Mouse (Mus musculus) gastrocnemius, postnatal 36 days (tissue): ENCODE data around the gene Ptprs. TPM values are rescaled to one million over a fixed set of nuclear protein-coding genes. Genes with fewer than 3 reads are reported as not detected.

Experiments
- DNase-seq, 2 experiments: peaks; one replicate each; pipeline ENCODE4 v3.0.0; 2022
- intact Hi-C: fragments of 180-260 bp; cut with DNase I; formaldehyde crosslinking; loops from one replicate; pipeline ENCODE4 v1.15.1; 2025
- total RNA-seq, 2 experiments: library from RNA; stranded (reverse); gene quantifications; 2 replicates each; pipeline ENCODE4 v1.2.3; 2021

Gene Ptprs
- total RNA-seq, 2 experiments from 2014 or later, result 35.0 to 45.6 TPM

DNA sequence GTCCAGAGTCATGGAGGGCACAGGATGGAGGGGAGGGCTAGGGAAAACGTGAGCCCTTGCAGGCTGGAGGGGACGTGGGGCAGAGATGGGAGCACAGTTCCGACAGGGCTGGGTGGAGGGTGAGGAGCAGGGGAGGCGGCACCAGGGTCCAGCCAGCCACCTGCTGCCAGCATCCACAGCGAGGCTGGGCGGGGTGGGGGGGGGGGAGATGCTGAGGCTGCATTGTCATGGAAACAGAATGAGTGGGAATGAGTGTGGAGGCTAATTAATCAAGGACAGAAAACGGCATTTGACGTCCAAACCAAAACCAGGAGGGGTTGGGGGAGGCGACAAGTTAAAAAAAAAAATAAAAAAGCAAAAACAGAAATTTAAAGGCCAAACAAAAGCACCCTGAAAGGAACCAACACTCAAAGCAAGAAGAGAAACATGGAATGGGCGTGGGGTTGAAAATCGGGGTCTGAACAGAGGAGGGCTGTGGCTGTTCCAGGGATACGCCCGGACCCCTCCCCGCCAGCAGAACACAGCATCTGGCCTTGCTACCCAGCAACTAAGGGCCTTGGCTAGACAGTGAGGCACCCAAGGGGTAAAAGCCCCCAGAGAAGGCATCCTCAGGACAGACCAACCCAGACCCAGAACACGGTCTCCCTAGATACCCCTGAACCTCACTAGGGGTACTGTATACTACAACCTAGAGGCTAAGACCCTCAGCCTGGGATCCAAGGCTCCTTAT lies 36.4 kb downstream of the Ptprs start:
- intact Hi-C loops, result no loop called here

GRCm38 (mm10) chr17:56431582-56431981 lies 44.7 kb downstream of the Ptprs start:
- intact Hi-C loops, result loop anchor here (5.0 kb wide), 1 partner anchor 101 kb away; no protein-coding TSS in a partner anchor
- no peak for DNase-seq

More for the DNA sequence above, 36.4 kb downstream of the Ptprs start:
- no peak for DNase-seq

GRCm38 (mm10) chr17:56427857-56428256 lies 48.4 kb downstream of the Ptprs start:
- intact Hi-C loops, result loop anchor here (2.0 to 5.0 kb wide), 2 partner anchors 43 to 124 kb away; partner anchors contain the start of gene Gm20219
- no peak for DNase-seq

DNA sequence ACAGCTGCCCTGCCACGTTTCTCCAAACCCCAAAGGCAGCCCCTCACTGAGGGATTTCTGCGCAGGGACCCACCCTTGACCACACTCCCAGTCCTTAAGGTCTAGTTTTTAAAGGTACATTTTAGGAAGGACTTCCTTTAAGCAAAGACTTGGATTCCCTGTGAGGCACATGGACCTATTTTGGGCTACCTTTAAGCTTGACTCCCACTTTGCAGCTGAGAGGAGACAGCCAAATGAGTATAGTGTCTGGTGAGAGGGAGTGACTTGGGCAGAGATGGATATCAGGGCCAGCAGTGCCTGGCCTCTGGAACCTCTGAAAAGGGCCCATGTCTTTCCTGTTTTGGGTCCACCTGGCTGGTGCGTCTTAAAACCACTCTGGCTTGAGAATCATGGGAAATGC lies 50.3 kb downstream of the Ptprs start:
- intact Hi-C loops, result loop anchor here (1.0 to 5.0 kb wide), 3 partner anchors 19 to 126 kb away; partner anchors contain the start of gene Gm20219
- DNase-seq, result no peak

GRCm38 (mm10) chr17:56425584-56425914 lies 50.7 kb downstream of the Ptprs start:
- intact Hi-C loops, result loop anchor here (1.0 to 5.0 kb wide), 2 partner anchors 54 to 127 kb away; partner anchors contain the start of gene Gm20219

DNA sequence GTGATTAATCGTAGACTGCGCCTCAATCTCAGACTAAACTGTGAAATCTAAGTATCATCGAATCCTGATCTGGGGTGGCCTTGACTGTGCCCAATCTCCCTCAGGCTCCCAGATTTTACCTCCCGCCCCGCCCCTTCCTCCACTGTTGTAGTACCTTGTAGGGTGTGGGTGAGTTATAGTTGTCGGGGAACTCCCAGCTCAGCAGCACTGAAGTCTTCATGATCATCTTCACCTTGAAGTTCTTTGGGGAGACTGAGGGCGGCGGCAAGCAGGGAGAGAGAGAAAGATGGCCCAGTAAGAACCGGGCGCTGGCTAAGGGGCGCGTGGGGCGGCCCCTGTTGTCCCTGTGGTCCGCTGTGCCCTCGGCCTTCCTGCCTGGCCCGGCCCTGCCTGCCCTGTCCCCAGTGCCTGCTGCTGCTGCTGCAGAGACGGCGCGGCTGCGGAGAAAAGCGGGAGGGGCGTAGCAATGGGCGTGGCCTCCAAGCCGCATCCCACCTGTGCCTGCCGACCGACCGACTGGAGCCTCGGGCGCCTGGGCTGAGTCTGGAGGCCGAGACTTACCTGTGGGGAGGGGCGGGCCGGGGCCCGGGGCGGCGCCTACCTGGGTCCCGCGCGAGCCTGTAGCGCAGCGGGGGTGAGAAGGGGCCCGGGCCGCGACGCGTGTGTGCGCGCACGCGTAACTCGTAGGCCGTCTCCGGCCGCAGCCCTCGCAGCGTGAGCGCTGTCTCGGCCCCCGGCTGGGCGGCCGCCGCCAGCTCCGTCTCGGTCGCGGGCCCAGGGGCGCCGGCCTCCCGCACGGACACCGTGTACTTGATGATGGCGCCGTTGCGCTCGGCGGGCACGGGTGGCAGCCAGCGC lies 51.3 kb downstream of the Ptprs start:
- intact Hi-C loops, result loop anchor here (1.0 to 5.0 kb wide), 3 partner anchors 54 to 127 kb away; partner anchors contain the start of gene Gm20219
- peak in 1 of 2 experiments; percentile 41 for DNase-seq

More at GRCm38 (mm10) chr17:56425584-56425914, 50.7 kb downstream of the Ptprs start:
- DNase-seq, result peak; percentile 65 to 74

GRCm38 (mm10) chr17:56420022-56420421 lies 56.3 kb downstream of the Ptprs start:
- DNase-seq, result no peak
- intact Hi-C loops, result loop anchor here (5.0 kb wide), 1 partner anchor 58 kb away; no protein-coding TSS in a partner anchor

DNA sequence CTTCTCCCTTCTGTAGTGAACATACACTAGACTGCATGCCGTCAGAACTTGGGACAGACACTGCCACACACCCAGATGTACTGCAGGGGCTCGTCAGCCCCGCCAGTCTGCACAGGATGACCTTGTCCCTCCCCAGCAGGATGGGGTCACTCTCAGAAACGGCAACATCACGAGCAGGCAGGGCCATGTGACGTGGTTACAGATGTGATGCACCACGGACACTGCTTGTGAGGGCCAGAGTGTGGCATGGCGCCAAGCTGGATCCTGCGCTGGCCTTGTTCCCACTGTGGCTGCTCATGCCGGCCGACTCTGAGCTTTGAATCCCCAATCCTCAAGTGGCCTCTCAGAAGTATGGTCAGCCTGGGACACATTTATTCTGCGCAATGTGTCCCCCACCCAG lies 58.0 kb downstream of the Ptprs start:
- DNase-seq, result no peak
- intact Hi-C loops, result no loop called here

DNA sequence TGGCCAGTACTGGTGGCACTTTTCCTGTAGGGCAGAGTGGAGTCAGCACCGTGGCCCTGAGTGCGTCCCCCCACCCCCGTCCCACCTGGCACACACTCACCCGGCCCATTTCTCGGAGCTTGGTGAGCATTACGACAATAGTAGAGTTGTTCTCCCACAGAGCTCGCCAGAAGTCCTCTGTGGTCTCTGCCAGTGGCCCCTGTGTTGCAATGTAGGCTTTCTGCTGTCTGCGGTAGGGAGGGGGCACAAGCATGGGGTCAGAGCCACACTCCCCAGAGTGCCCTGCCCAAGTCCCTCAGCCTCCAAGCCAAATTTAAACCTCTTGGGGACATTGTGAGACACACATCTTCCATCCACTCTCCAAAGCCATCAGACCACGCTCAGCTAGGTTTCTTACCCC lies 61.5 kb downstream of the Ptprs start:
- DNase-seq, result no peak
- intact Hi-C loops, result no loop called here

- intact Hi-C loops, result no loop called here
- no peak for DNase-seq
Observed at GRCm38 (mm10) chr17:56413113-56413512, 63.2 kb downstream of the Ptprs start.

- no peak for DNase-seq
- intact Hi-C loops, result no loop called here
Observed at GRCm38 (mm10) chr17:56411437-56411836, 64.8 kb downstream of the Ptprs start.

GRCm38 (mm10) chr17:56409759-56410158 lies 66.5 kb downstream of the Ptprs start:
- intact Hi-C loops, result loop anchor here (5.0 kb wide), 1 partner anchor 52 kb away; no protein-coding TSS in a partner anchor

GRCm38 (mm10) chr17:56408965-56409625 lies 67.2 kb downstream of the Ptprs start:
- no peak for DNase-seq
- intact Hi-C loops, result loop anchor here (5.0 kb wide), 1 partner anchor 52 kb away; no protein-coding TSS in a partner anchor

More at GRCm38 (mm10) chr17:56409759-56410158, 66.5 kb downstream of the Ptprs start:
- DNase-seq, result no peak

- no peak for DNase-seq
- intact Hi-C loops, result loop anchor here (5.0 kb wide), 1 partner anchor 50 kb away; no protein-coding TSS in a partner anchor
Observed at GRCm38 (mm10) chr17:56407379-56407778, 68.9 kb downstream of the Ptprs start.

- DNase-seq, result no peak
- intact Hi-C loops, result loop anchor here (5.0 kb wide), 1 partner anchor 50 kb away; no protein-coding TSS in a partner anchor
Observed at GRCm38 (mm10) chr17:56406878-56407277, 69.4 kb downstream of the Ptprs start.

DNA sequence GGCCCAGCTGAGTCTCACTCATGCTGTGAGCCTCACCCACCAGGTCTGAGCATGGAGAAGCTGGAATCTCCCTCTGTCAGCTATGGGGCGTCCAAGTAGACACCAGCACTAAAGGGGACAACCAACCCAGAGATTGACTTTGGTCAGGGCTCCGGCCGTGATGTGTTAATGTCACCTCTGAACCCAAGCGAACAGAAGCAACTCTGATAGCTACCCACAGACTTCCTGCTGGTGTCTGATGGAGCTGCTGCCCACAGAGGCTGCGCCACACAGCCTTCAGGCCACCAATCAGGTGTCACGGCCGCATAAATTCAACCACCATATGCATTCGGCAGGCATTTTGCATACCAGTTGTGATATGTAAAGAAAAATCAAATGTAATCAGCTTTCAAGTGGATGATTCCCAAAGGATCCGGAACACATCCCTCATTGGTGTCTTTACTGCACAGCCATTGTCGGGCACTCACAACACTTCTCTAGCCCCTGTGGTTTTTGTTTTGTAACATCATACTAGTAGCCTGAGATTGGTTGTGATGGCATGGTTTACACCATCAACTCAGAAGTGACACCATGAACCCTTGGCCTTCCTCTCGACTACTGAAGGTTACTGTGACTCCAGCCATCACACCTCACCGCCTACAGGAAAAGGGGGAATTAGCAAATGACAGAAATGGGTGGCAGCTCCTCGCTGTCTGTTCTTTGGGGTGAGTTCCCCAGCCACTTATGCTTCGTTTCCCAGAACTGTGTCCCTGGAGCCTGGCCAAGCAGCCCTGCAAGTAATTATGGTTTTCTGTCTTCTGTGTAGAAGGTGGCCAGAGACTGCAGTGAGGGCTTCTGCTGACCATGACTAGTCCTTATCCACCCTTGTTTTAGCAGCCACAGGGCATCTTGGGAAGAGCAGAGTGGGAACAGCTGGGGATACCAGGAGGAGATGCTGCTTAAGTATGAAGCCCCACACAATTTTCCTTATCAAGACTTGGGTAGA lies 70.1 kb downstream of the Ptprs start:
- no peak for DNase-seq
- intact Hi-C loops, result loop anchor here (5.0 kb wide), 1 partner anchor 49 kb away; no protein-coding TSS in a partner anchor

- intact Hi-C loops, result loop anchor here (5.0 kb wide), 1 partner anchor 48 kb away; no protein-coding TSS in a partner anchor
- no peak for DNase-seq
Observed at GRCm38 (mm10) chr17:56405341-56405740, 70.9 kb downstream of the Ptprs start.

DNA sequence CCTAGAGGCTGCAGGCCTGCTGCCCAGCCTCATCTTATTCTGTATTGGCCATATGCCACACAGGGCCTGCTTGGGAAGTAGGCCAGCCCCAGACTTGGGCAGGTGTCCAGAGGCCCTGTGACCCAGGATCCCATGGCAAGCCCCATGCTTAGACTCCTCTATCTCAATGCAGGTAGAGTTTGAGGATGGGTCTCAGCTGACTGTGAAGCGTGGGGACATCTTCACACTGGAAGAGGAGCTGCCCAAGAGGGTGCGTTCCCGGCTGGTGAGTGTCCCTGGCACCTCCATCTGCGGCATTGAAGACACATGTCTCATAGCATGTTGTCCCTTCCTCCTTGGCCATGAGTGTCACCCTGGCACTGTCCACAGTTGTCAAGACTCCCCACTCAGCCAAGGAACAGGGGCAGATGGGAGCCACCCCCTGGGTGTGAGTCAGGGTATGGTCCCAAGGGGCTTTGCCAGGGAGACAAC lies 75.2 kb downstream of the Ptprs start:
- DNase-seq, result peak in 1 of 2 experiments; percentile 54
- intact Hi-C loops, result no loop called here

GRCm38 (mm10) chr17:56400221-56400620 lies 76.1 kb downstream of the Ptprs start:
- no peak for DNase-seq
- intact Hi-C loops, result no loop called here
